Mouse (Mus musculus) stomach, postnatal 0 days (tissue): ENCODE measurements around the gene Rtn4ip1.

Experiments
- CTCF ChIP-seq: IDR thresholded peaks from 2 replicates; pipeline ENCODE4 v1.5.1; 2016; ENCODE audit warnings: antibody characterized with exemption, low read depth, mild to moderate bottlenecking, moderate library complexity
- EP300 ChIP-seq: optimal IDR thresholded peaks from 2 replicates; pipeline ENCODE3; 2016; ENCODE audit warnings: antibody characterized with exemption

- TF ChIP-seq CTCF (no peak), EP300 (no peak)
Measured at GRCm38 (mm10) chr10:43964943-43965342, 63.3 kb downstream of the Rtn4ip1 start.
